Mouse (Mus musculus) heart, embryonic 12.5 days (tissue): ENCODE measurements around the gene Coro1a. TPM values are rescaled to one million over a fixed set of nuclear protein-coding genes. Genes with fewer than 3 reads are reported as not detected.

Experiments used
- ATAC-seq: fragments of 200-750 bp; cut with Nextera tagmentation; 2 replicates; pipeline ENCODE4 v1.8.0; 2017; ENCODE audit warnings: moderate TSS enrichment, moderate library complexity; ENCODE audit not compliant: insufficient number of reproducible peaks, low FRiP score
- H3K27ac ChIP-seq: fragments of 300-500 bp; sonication (generic); 2 replicates; pipeline ENCODE4 v1.5.1; 2016; ENCODE audit warnings: mild to moderate bottlenecking, moderate library complexity; ENCODE audit not compliant: poor library complexity, severe bottlenecking
- H3K27me3 ChIP-seq: fragments of 300-500 bp; sonication (generic); replicated peaks from 2 replicates; pipeline ENCODE4 v1.6.1; 2016; ENCODE audit warnings: mild to moderate bottlenecking, moderate library complexity
- H3K36me3 ChIP-seq: fragments of 300-500 bp; sonication (generic); 2 replicates; pipeline ENCODE4 v1.6.1; 2016; ENCODE audit warnings: mild to moderate bottlenecking, moderate library complexity
- H3K4me1 ChIP-seq: fragments of 300-500 bp; sonication (generic); replicated peaks from 2 replicates; pipeline ENCODE4 v1.6.1; 2016; ENCODE audit warnings: mild to moderate bottlenecking
- H3K4me2 ChIP-seq: fragments of 300-500 bp; sonication (generic); 2 replicates; pipeline ENCODE4 v1.6.1; 2016; ENCODE audit warnings: mild to moderate bottlenecking, moderate library complexity
- H3K4me3 ChIP-seq: fragments of 300-500 bp; sonication (generic); 2 replicates; pipeline ENCODE4 v1.5.1; 2016; ENCODE audit warnings: mild to moderate bottlenecking
- H3K9ac ChIP-seq: fragments of 300-500 bp; sonication (generic); 2 replicates; pipeline ENCODE4 v1.6.1; 2016; ENCODE audit warnings: mild to moderate bottlenecking, moderate library complexity
- H3K9me3 ChIP-seq: fragments of 300-500 bp; sonication (generic); replicated peaks from 2 replicates; pipeline ENCODE4 v1.6.1; 2016; ENCODE audit warnings: mild to moderate bottlenecking, moderate library complexity
- WGBS: fragments of 180-500 bp; shearing (Covaris S2); methylation state at CpG from one replicate; pipeline ENCODE4 v1.1.7; 2016; 5-methylcytosine and 5-hydroxymethylcytosine counted together
- polyA plus RNA-seq: library from polyadenylated mRNA; unstranded; fragments of >200 nt; fragmentation: Nextera tagmentation; extraction: Ambion mirVana; gene quantifications from 2 replicates; pipeline ENCODE4 v1.2.1, GENCODE M21; 2016

Coro1a gene
- polyA plus RNA-seq, 1 experiment from 2014 or later = 9.8 TPM

DNA sequence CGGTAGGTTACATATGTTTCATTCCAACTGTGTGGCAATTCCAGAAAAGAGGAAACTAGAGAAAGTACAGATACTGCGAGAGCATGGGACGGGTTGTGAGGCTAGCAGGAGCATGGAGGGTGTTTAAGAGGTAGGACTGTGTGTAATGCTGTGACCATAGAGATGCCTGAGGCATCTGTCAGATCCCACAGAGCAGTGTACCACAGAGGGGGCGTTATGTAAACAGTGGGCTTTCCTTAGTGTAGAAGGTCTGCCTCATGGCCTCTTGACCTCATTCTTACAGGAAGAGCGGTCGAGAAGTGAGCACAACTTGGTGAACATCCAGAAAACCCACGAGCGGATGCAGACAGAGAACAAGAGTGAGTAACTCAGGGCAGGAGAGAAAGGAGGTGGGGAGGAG is 43.9 kb downstream of the Coro1a start:
- Histone ChIP-seq H3K9ac (no peak overlapping the region), H3K9me3 (no peaks in the 10 kb centered on the region), H3K36me3 (peaks cover 24% of the 10 kb centered on the region), H3K27me3 (no peaks in the 10 kb centered on the region), H3K4me3 (no peak overlapping the region), H3K27ac (no peak overlapping the region), H3K4me1 (no peaks in the 10 kb centered on the region), H3K4me2 (no peak overlapping the region)
- 69% methylated on average over 8 of the region's 8 CpGs for WGBS
- peak; percentile 45; the same call in 1 of the 2 replicates for ATAC-seq

- H3K27me3 ChIP-seq = no peaks in the 10 kb centered on the region
- no peak overlapping the region for H3K27ac ChIP-seq
- no peak overlapping the region for H3K9ac ChIP-seq
- no peak overlapping the region for H3K4me2 ChIP-seq
- no peaks in the 10 kb centered on the region for H3K4me1 ChIP-seq
- H3K36me3 ChIP-seq = 0 out of 2 replicates have a peak, but pooled peaks cover 3% of the 10 kb centered on the region
- H3K9me3 ChIP-seq = no peaks in the 10 kb centered on the region
- no peak overlapping the region for H3K4me3 ChIP-seq
- WGBS = 89% methylated on average over 3 of the region's 3 CpGs
- ATAC-seq = no peak
Measured at GRCm38 (mm10) chr7:126659771-126660170, 47.8 kb downstream of the Coro1a start.

DNA sequence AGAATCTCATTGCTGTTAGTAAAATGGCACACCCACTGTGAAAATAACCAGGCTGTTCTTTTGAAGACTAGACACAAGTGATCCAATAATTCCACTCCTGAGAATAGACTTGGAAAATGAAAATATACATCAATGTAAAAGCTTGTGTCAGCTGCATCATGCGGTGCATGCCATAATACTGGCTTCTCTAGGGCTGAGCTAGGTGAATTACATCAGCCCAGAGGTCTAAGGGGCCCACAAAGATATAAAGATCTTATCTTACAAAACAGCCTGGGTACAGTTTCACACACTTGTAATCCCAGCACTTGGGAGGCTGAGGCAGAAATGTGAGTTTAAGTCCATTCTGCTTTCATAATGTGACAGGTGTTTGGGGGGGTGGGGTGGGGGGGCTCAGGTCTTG is 50.1 kb downstream of the Coro1a start:
- Histone ChIP-seq H3K27ac (no peak overlapping the region), H3K4me3 (no peak overlapping the region), H3K4me1 (no peaks in the 10 kb centered on the region), H3K36me3 (0 out of 2 replicates have a peak, but pooled peaks cover 2% of the 10 kb centered on the region), H3K9me3 (no peaks in the 10 kb centered on the region), H3K9ac (no peak overlapping the region), H3K4me2 (no peak overlapping the region), H3K27me3 (no peaks in the 10 kb centered on the region)
- WGBS = 82% methylated on average over 1 of the region's 1 CpGs
- no peak for ATAC-seq

GRCm38 (mm10) chr7:126655695-126656094 is 51.9 kb downstream of the Coro1a start:
- WGBS = 84% methylated on average over 3 of the region's 3 CpGs
- Histone ChIP-seq H3K27me3 (no peaks in the 10 kb centered on the region), H3K27ac (no peak overlapping the region), H3K4me3 (no peak overlapping the region), H3K9me3 (no peaks in the 10 kb centered on the region), H3K36me3 (no peaks in the 10 kb centered on the region), H3K4me1 (no peaks in the 10 kb centered on the region), H3K4me2 (no peak overlapping the region), H3K9ac (no peak overlapping the region)
- no peak for ATAC-seq

DNA sequence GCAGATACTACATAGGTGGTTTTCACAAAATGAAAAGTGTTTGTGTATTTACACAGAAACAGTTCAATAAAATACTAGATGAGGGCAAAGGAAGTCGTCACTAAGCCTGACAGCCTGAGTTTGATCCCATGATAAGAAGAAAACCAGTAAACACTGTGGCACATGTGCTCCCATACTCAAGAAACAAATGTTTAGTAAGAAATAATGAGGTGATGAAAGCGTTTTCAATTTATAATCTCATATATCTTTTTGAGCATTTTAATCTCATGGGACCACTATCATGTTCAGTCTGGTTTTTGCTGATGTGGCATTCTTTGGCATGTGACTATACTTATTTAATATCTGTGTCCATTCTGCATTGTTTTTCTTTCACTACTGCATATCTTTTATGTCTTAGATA is 53.6 kb downstream of the Coro1a start:
- Histone ChIP-seq H3K4me1 (peaks cover 9% of the 10 kb centered on the region), H3K4me3 (no peak overlapping the region), H3K9me3 (no peaks in the 10 kb centered on the region), H3K27ac (no peak overlapping the region), H3K9ac (no peak overlapping the region), H3K27me3 (no peaks in the 10 kb centered on the region), H3K36me3 (no peaks in the 10 kb centered on the region), H3K4me2 (no peak overlapping the region)
- WGBS = 79% methylated on average over 2 of the region's 2 CpGs
- ATAC-seq = no peak

GRCm38 (mm10) chr7:126650852-126651251 is 56.7 kb downstream of the Coro1a start:
- Histone ChIP-seq H3K9me3 (no peaks in the 10 kb centered on the region), H3K4me2 (no peak overlapping the region), H3K27ac (no peak overlapping the region), H3K9ac (no peak overlapping the region), H3K4me3 (no peak overlapping the region), H3K36me3 (no peaks in the 10 kb centered on the region), H3K4me1 (peaks cover 12% of the 10 kb centered on the region), H3K27me3 (no peaks in the 10 kb centered on the region)
- WGBS = 27% methylated on average over 2 of the region's 2 CpGs
- ATAC-seq = no peak

Other genes with a start within 250 kb of the Coro1a start
- 1.7 and 3.2 TPM in 2 replicates for gene Atp2a1, start 244.7 kb downstream of the Coro1a start, polyA plus RNA-seq
- 43.2 and 45.1 TPM in 2 replicates for gene Sh2b1, start 232.4 kb downstream of the Coro1a start, polyA plus RNA-seq
- 167 and 168 TPM in 2 replicates for gene Tufm, start 220.4 kb downstream of the Coro1a start, polyA plus RNA-seq
- gene Atxn2l, start 204.3 kb downstream of the Coro1a start, polyA plus RNA-seq = 49.7 and 52.5 TPM in 2 replicates
- 148 and 151 TPM in 2 replicates for gene Eif3c, start 141.4 kb downstream of the Coro1a start, polyA plus RNA-seq
- gene Apobr, start 122.8 kb downstream of the Coro1a start, polyA plus RNA-seq = 0.27 and 0.40 TPM in 2 replicates
- 20.0 and 24.5 TPM in 2 replicates for gene Cln3, start 122.0 kb downstream of the Coro1a start, polyA plus RNA-seq
- gene Il27, start 112.8 kb downstream of the Coro1a start, polyA plus RNA-seq = not detected in 2 replicates
- gene Nupr1, start 76.9 kb downstream of the Coro1a start, polyA plus RNA-seq = 3.1 and 3.6 TPM in 2 replicates
- 26.9 and 27.2 TPM in 2 replicates for gene Sgf29, start 58.5 kb downstream of the Coro1a start, polyA plus RNA-seq
- gene Sult1a1, start 31.4 kb downstream of the Coro1a start, polyA plus RNA-seq = 3.7 TPM in 2 replicates
- 102 and 120 TPM in 2 replicates for gene Bola2, start 12.4 kb downstream of the Coro1a start, polyA plus RNA-seq
- gene Slx1b, start 12.0 kb downstream of the Coro1a start, polyA plus RNA-seq = 6.9 and 7.5 TPM in 2 replicates
- gene Mapk3, start 51.8 kb upstream of the Coro1a start, polyA plus RNA-seq = 57.8 and 58.7 TPM in 2 replicates
- gene Gdpd3, start 58.5 kb upstream of the Coro1a start, polyA plus RNA-seq = 0.87 and 1.8 TPM in 2 replicates
- gene Ypel3, start 69.2 kb upstream of the Coro1a start, polyA plus RNA-seq = 74.8 and 78.7 TPM in 2 replicates
- 0.27 and 0.33 TPM in 2 replicates for gene Tbx6, start 73.7 kb upstream of the Coro1a start, polyA plus RNA-seq
- 181 and 192 TPM in 2 replicates for gene Ppp4c, start 84.7 kb upstream of the Coro1a start, polyA plus RNA-seq
- gene Fam57b, start 89.9 kb upstream of the Coro1a start, polyA plus RNA-seq = 0.17 and 0.45 TPM in 2 replicates
- not detected in 2 replicates for gene 4930451I11Rik, start 123.9 kb upstream of the Coro1a start, polyA plus RNA-seq
- not detected in 2 replicates for gene Doc2a, start 139.6 kb upstream of the Coro1a start, polyA plus RNA-seq
- gene Hirip3, start 154.2 kb upstream of the Coro1a start, polyA plus RNA-seq = 18.0 and 22.5 TPM in 2 replicates
- 62.9 and 66.8 TPM in 2 replicates for gene Ino80e, start 154.6 kb upstream of the Coro1a start, polyA plus RNA-seq
- 40.8 and 42.5 TPM in 2 replicates for gene Taok2, start 176.9 kb upstream of the Coro1a start, polyA plus RNA-seq
- gene Tmem219, start 215.1 kb upstream of the Coro1a start, polyA plus RNA-seq = 17.6 and 19.9 TPM in 2 replicates
- gene Kctd13, start 221.1 kb upstream of the Coro1a start, polyA plus RNA-seq = 16.1 and 17.3 TPM in 2 replicates
- not detected in 2 replicates for gene Asphd1, start 241.8 kb upstream of the Coro1a start, polyA plus RNA-seq
- gene Sez6l2, start 242.8 kb upstream of the Coro1a start, polyA plus RNA-seq = 0.11 TPM in 1 of 2 replicates, not detected in the other